Mouse (Mus musculus): Measurements from ENCODE around the gene Vldlr. TPM values are rescaled to one million over a fixed set of nuclear protein-coding genes. Genes with fewer than 3 reads are reported as not detected.
A peak's percentile ranks its signal among the peaks of the same experiment; 100 is the strongest.

The Vldlr gene
- 21.9 and 23.7 TPM in 2 replicates for polyA plus RNA-seq (2016; fragmentation: Nextera tagmentation; extraction: Ambion mirVana)

DNA sequence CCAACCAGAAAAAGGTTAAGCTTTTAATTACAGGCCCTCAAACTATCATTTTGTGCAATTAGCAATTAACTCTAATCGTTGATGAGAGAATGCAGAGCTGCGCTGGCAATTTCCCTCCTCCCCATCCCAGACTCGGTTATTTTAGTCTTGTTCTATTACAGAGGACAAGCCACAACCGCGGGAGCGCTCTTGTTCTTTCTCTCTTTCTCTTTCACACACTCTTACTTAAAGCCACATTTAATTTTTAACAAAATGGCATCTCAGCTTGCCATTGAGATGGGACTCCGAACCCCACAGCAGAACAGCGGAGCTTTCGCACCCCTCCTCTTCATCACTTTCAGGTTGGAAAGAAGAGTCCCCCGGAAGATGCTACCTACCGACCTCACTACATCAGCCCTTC is at the start of gene Vldlr:
Vldlr (plus strand) TSS at position 167 of the 400 bp plus-strand sequence.
- Histone ChIP-seq H3K4me1 (replicated peaks) (0 out of 2 replicates have a peak, but pooled peaks cover 15% of the 10 kb centered on the region), H3K4me2 (peak within 1 kb of the TSS; percentile 95), H3K4me3 (peak within 1 kb of the TSS; percentile 83), H3K27ac (ENCODE audit: poor library complexity, severe bottlenecking) (peak within 1 kb of the TSS; percentile 83), H3K9me3 (replicated peaks) (no peaks in the 10 kb centered on the region), H3K9ac (peak within 1 kb of the TSS; percentile 83), H3K36me3 (no peaks in the 10 kb centered on the region), H3K27me3 (replicated peaks) (peaks cover 26% of the 10 kb centered on the region)
- WGBS, result 5% methylated on average over 11 of the region's 11 CpGs
- ATAC-seq (ENCODE audit: insufficient number of reproducible peaks, low FRiP score), result no peak

GRCm38 (mm10) chr19:27167601-27168319 is 48.5 kb upstream of the Vldlr start:
- no peak for ATAC-seq (ENCODE audit: insufficient number of reproducible peaks, low FRiP score)
- H3K36me3 ChIP-seq, result no peaks in the 10 kb centered on the region
- H3K9ac ChIP-seq, result no peak overlapping the region
- no peak overlapping the region for H3K27ac ChIP-seq (ENCODE audit: poor library complexity, severe bottlenecking)
- WGBS, result 76% methylated on average over 5 of the region's 5 CpGs
- 0 out of 2 replicates have a peak, but pooled peaks cover 2% of the 10 kb centered on the region for H3K9me3 ChIP-seq (replicated peaks)
- H3K4me2 ChIP-seq, result no peak overlapping the region
- H3K4me3 ChIP-seq, result no peak overlapping the region
- no peaks in the 10 kb centered on the region for H3K4me1 ChIP-seq (replicated peaks)
- H3K27me3 ChIP-seq (replicated peaks), result no peaks in the 10 kb centered on the region

- Histone ChIP-seq H3K9me3 (replicated peaks) (no peaks in the 10 kb centered on the region), H3K4me2 (no peak overlapping the region), H3K27me3 (replicated peaks) (no peaks in the 10 kb centered on the region), H3K9ac (no peak overlapping the region), H3K4me3 (no peak overlapping the region), H3K36me3 (no peaks in the 10 kb centered on the region), H3K4me1 (replicated peaks) (peaks cover 4% of the 10 kb centered on the region), H3K27ac (ENCODE audit: poor library complexity, severe bottlenecking) (no peak overlapping the region)
- WGBS, result 75% methylated on average over 2 of the region's 2 CpGs
- ATAC-seq (ENCODE audit: insufficient number of reproducible peaks, low FRiP score), result no peak
These were observed 42.4 kb upstream of the Vldlr start for GRCm38 (mm10) chr19:27173836-27174235.

DNA sequence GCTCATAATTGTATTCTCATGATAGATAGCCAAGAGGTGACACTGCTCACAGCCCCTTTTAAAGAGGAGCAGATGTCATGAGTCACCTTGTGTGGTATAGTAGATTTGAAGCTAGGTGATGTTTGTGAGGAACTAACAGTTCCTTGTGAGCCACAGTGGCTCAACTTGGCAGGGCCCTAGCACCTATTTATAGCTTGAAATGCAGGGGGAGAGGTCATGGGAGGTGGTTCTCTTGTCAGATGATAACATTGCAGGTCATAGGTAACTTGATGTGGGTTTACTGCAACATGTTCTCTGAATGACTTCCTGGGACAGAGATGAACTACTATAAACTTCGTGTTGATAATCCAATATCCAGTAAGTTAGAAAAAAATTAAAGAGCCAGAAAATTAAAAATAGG is 40.7 kb upstream of the Vldlr start:
- no peaks in the 10 kb centered on the region for H3K9me3 ChIP-seq (replicated peaks)
- 72% methylated on average over 1 of the region's 1 CpGs for WGBS
- no peak overlapping the region for H3K4me2 ChIP-seq
- H3K9ac ChIP-seq, result no peak overlapping the region
- H3K27me3 ChIP-seq (replicated peaks), result no peaks in the 10 kb centered on the region
- no peak overlapping the region for H3K27ac ChIP-seq (ENCODE audit: poor library complexity, severe bottlenecking)
- ATAC-seq (ENCODE audit: insufficient number of reproducible peaks, low FRiP score), result no peak
- no peaks in the 10 kb centered on the region for H3K36me3 ChIP-seq
- H3K4me3 ChIP-seq, result no peak overlapping the region
- peaks cover 4% of the 10 kb centered on the region for H3K4me1 ChIP-seq (replicated peaks)

DNA sequence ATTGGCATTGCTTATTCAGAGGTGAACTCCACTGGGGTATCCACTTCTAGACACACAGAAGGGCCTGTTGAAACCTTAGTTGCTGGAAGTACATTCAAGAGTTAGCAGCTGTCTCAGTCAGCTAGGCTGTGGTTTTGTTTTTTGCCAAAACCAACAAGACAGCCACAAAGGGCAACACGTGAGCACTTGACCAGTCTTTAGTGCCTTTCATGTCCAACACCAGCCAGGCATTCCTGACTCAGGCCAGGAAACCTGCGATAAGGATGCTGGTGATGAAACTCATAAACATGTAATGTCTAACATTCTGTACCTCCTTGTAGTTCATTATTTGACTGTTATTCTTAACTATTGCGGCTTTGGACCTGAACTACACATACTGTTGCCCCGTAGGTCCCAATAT is 39.7 kb upstream of the Vldlr start:
- H3K4me2 ChIP-seq, result no peak overlapping the region

GRCm38 (mm10) chr19:27178195-27178807 is 38.0 kb upstream of the Vldlr start:
- no peak for ATAC-seq (ENCODE audit: insufficient number of reproducible peaks, low FRiP score)
- no peak overlapping the region for H3K4me3 ChIP-seq
- no peaks in the 10 kb centered on the region for H3K36me3 ChIP-seq
- no peaks in the 10 kb centered on the region for H3K27me3 ChIP-seq (replicated peaks)
- H3K9me3 ChIP-seq (replicated peaks), result no peaks in the 10 kb centered on the region
- no peak overlapping the region for H3K27ac ChIP-seq (ENCODE audit: poor library complexity, severe bottlenecking)
- 82% methylated on average over 5 of the region's 5 CpGs for WGBS
- H3K4me2 ChIP-seq, result no peak overlapping the region
- peaks cover 4% of the 10 kb centered on the region for H3K4me1 ChIP-seq (replicated peaks)
- no peak overlapping the region for H3K9ac ChIP-seq

More for the DNA sequence above, 39.7 kb upstream of the Vldlr start:
- H3K9ac ChIP-seq, result no peak overlapping the region
- no peak overlapping the region for H3K27ac ChIP-seq (ENCODE audit: poor library complexity, severe bottlenecking)
- no peaks in the 10 kb centered on the region for H3K36me3 ChIP-seq
- no peak for ATAC-seq (ENCODE audit: insufficient number of reproducible peaks, low FRiP score)
- no peaks in the 10 kb centered on the region for H3K27me3 ChIP-seq (replicated peaks)
- no peak overlapping the region for H3K4me3 ChIP-seq
- H3K4me1 ChIP-seq (replicated peaks), result peaks cover 4% of the 10 kb centered on the region
- WGBS, result 71% methylated on average over 4 of the region's 4 CpGs
- no peaks in the 10 kb centered on the region for H3K9me3 ChIP-seq (replicated peaks)

DNA sequence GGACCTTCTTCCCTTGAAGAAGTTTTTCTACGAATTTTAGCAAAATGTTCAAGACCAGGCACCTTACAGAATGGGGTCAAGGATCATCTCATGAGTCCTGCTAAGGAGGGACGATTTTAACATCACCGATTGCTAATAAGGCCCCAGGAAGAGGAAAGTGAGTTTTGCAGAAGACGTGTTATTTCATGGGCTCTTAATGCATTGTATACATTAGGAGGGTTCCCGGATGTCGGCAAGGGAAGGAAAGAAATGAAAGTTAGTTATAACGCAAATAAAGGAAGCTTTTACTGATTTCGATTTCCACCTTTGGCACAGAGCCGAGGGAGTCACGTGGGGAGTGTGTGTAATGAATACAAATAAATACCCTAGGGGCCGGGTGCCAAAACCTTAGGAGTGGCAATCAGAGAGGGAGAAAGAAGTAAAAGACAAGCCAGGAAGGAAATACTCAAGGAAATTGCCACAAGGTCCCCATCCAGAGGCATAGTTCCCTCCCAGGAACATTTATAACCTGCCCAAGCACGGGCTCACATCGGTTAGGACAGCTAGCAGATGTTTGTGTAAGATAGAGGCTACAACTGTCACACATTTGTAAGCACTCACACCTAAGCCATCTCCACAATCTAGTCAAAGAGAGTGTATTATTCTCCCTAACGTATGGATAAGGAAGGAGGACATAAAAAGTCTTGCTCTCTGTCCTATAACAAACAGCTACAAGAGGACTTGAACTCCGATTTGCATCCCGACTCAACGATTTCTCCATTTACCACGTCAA is 35.7 kb upstream of the Vldlr start:
- Histone ChIP-seq H3K9me3 (replicated peaks) (no peaks in the 10 kb centered on the region), H3K27me3 (replicated peaks) (no peaks in the 10 kb centered on the region), H3K9ac (no peak overlapping the region), H3K4me2 (no peak overlapping the region), H3K4me3 (no peak overlapping the region), H3K4me1 (replicated peaks) (peaks cover 2% of the 10 kb centered on the region), H3K36me3 (no peaks in the 10 kb centered on the region), H3K27ac (ENCODE audit: poor library complexity, severe bottlenecking) (no peak overlapping the region)
- WGBS, result 69% methylated on average over 18 of the region's 18 CpGs
- ATAC-seq (ENCODE audit: insufficient number of reproducible peaks, low FRiP score), result no peak

- Histone ChIP-seq H3K27ac (ENCODE audit: poor library complexity, severe bottlenecking) (no peak overlapping the region), H3K36me3 (no peaks in the 10 kb centered on the region), H3K4me2 (no peak overlapping the region), H3K4me1 (replicated peaks) (no peaks in the 10 kb centered on the region), H3K27me3 (replicated peaks) (no peaks in the 10 kb centered on the region), H3K9ac (no peak overlapping the region), H3K9me3 (replicated peaks) (no peaks in the 10 kb centered on the region), H3K4me3 (no peak overlapping the region)
- 74% methylated on average over 7 of the region's 7 CpGs for WGBS
- ATAC-seq (ENCODE audit: insufficient number of reproducible peaks, low FRiP score), result no peak
These were observed 32.8 kb upstream of the Vldlr start for GRCm38 (mm10) chr19:27183511-27183910.

DNA sequence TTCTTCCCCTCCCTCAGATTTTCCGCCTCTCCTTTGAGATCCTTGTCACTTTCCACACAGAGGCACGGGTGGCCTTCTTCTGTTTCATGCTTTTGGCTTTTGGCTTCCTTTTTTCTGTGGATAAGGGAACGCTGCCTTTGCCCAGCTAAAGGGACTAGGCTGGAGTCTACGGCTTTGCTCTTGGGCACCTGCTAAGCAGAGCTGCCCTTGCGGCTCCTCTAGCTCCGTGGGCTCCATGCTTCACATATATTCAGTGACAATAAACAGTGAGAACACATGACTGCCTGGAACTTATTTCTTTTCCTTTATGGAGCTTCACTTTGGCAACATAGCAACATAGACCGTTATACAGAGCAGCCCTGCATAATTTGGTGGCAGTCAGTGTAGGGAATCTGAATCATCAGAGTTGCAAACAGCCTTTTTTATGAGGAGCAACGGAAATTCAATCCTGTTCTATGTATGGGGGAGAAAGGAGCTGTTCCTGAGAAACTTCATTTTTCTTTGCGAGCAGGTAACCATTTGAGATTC is 12.5 kb upstream of the Vldlr start:
- no peak overlapping the region for H3K27ac ChIP-seq (ENCODE audit: poor library complexity, severe bottlenecking)
- no peaks in the 10 kb centered on the region for H3K4me1 ChIP-seq (replicated peaks)
- H3K9ac ChIP-seq, result no peak overlapping the region
- no peak for ATAC-seq (ENCODE audit: insufficient number of reproducible peaks, low FRiP score)
- H3K9me3 ChIP-seq (replicated peaks), result no peaks in the 10 kb centered on the region
- 74% methylated on average over 9 of the region's 9 CpGs for WGBS
- no peak overlapping the region for H3K4me3 ChIP-seq
- H3K36me3 ChIP-seq, result no peaks in the 10 kb centered on the region
- H3K27me3 ChIP-seq (replicated peaks), result no peaks in the 10 kb centered on the region
- H3K4me2 ChIP-seq, result no peak overlapping the region

- no peak for ATAC-seq (ENCODE audit: insufficient number of reproducible peaks, low FRiP score)
- H3K4me3 ChIP-seq, result no peak overlapping the region
- no peaks in the 10 kb centered on the region for H3K4me1 ChIP-seq (replicated peaks)
- no peak overlapping the region for H3K9ac ChIP-seq
- peaks cover 23% of the 10 kb centered on the region for H3K27me3 ChIP-seq (replicated peaks)
- H3K36me3 ChIP-seq, result no peaks in the 10 kb centered on the region
- H3K9me3 ChIP-seq (replicated peaks), result no peaks in the 10 kb centered on the region
- WGBS, result 55% methylated on average over 2 of the region's 2 CpGs
- H3K27ac ChIP-seq (ENCODE audit: poor library complexity, severe bottlenecking), result no peak overlapping the region
- H3K4me2 ChIP-seq, result no peak overlapping the region
These were observed 5.3 kb upstream of the Vldlr start for GRCm38 (mm10) chr19:27210991-27211390.

GRCm38 (mm10) chr19:27215596-27215995 is 688 bp upstream of the Vldlr start:
- H3K27me3 ChIP-seq (replicated peaks), result peaks cover 26% of the 10 kb centered on the region
- 72% methylated on average over 4 of the region's 4 CpGs for WGBS
- no peak overlapping the region for H3K4me2 ChIP-seq
- H3K4me3 ChIP-seq, result no peak overlapping the region
- no peak overlapping the region for H3K27ac ChIP-seq (ENCODE audit: poor library complexity, severe bottlenecking)
- H3K4me1 ChIP-seq (replicated peaks), result 0 out of 2 replicates have a peak, but pooled peaks cover 15% of the 10 kb centered on the region
- no peak for ATAC-seq (ENCODE audit: insufficient number of reproducible peaks, low FRiP score)
- no peaks in the 10 kb centered on the region for H3K9me3 ChIP-seq (replicated peaks)
- H3K36me3 ChIP-seq, result no peaks in the 10 kb centered on the region
- H3K9ac ChIP-seq, result no peak overlapping the region
